Mouse (Mus musculus) left cerebral cortex, adult 2 months (tissue): ENCODE data around the gene Ifna11. TPM values are rescaled to one million over a fixed set of nuclear protein-coding genes. Genes with fewer than 3 reads are reported as not detected.
A peak's percentile ranks its signal among the peaks of the same experiment; 100 is the strongest.

Experiments used
- DNase-seq, 2 experiments: peaks; one replicate each; pipeline ENCODE4 v3.0.0; 2021 to 2022; ENCODE audit warnings: low spot score in 2 of 2, mixed read lengths in 1 of 2; ENCODE audit errors: extremely low spot score in 1 of 2
- H3K27ac ChIP-seq: fragments of 200-600 bp; 2 replicates; pipeline ENCODE4 v1.8.1; 2022
- H3K4me3 ChIP-seq: fragments of 200-600 bp; 2 replicates; pipeline ENCODE4 v1.8.1; 2022
- CTCF ChIP-seq: fragments of 200-600 bp; IDR thresholded peaks from 2 replicates; pipeline ENCODE4 v1.8.1; 2022; ENCODE audit warnings: antibody characterized with exemption, mild to moderate bottlenecking, moderate library complexity
- intact Hi-C: fragments of 180-260 bp; cut with DNase I; formaldehyde crosslinking; loops from one replicate; pipeline ENCODE4 v1.15.1; 2025
- total RNA-seq, 2 experiments: library from RNA; stranded (reverse); gene quantifications; 2 replicates each; pipeline ENCODE4 v1.2.3; 2021

Gene Ifna11
- total RNA-seq, 2 experiments from 2014 or later, result not detected

- no peak for TF ChIP-seq CTCF
Measured at GRCm38 (mm10) chr4:88863309-88863708, 43.5 kb downstream of the Ifna11 start.

GRCm38 (mm10) chr4:88864599-88864998, 44.8 kb downstream of the Ifna11 start:
- no peak overlapping the region for H3K27ac ChIP-seq
- intact Hi-C loops, result no loop called here
- TF ChIP-seq CTCF, result no peak
- no peak overlapping the region for H3K4me3 ChIP-seq
- no peak for DNase-seq

More at GRCm38 (mm10) chr4:88863309-88863708, 43.5 kb downstream of the Ifna11 start:
- Histone ChIP-seq H3K4me3 (no peak overlapping the region), H3K27ac (no peak overlapping the region)
- DNase-seq, result no peak
- intact Hi-C loops, result no loop called here

GRCm38 (mm10) chr4:88865011-88865569, 45.3 kb downstream of the Ifna11 start:
- intact Hi-C loops, result loop anchor here (5.0 kb wide), 1 partner anchor 662 kb away; no protein-coding TSS in a partner anchor
- no peak for TF ChIP-seq CTCF

GRCm38 (mm10) chr4:88867366-88867925, 47.7 kb downstream of the Ifna11 start:
- H3K4me3 ChIP-seq, result peak overlapping the region; percentile 50
- TF ChIP-seq CTCF, result peak; percentile 76
- intact Hi-C loops, result loop anchor here (5.0 kb wide), 1 partner anchor 660 kb away; no protein-coding TSS in a partner anchor

More at GRCm38 (mm10) chr4:88865011-88865569, 45.3 kb downstream of the Ifna11 start:
- DNase-seq, result no peak
- Histone ChIP-seq H3K27ac (no peak overlapping the region), H3K4me3 (no peak overlapping the region)

GRCm38 (mm10) chr4:88867926-88868911, 48.5 kb downstream of the Ifna11 start:
- intact Hi-C loops, result loop anchor here (5.0 kb wide), 1 partner anchor 659 kb away; no protein-coding TSS in a partner anchor
- DNase-seq, result peak in 1 of 2 experiments; percentile 28
- H3K27ac ChIP-seq, result no peak overlapping the region
- peak overlapping the region; percentile 50 for H3K4me3 ChIP-seq
- TF ChIP-seq CTCF, result no peak

More at GRCm38 (mm10) chr4:88867366-88867925, 47.7 kb downstream of the Ifna11 start:
- H3K27ac ChIP-seq, result no peak overlapping the region
- peak; percentile 68 to 84 for DNase-seq

Other genes with a start within 250 kb of the Ifna11 start
- not detected for gene Ifna14, start 248.2 kb upstream of the Ifna11 start, total RNA-seq
- gene Ifna9, start 227.6 kb upstream of the Ifna11 start, total RNA-seq, result not detected
- not detected for gene Ifna12, start 216.6 kb upstream of the Ifna11 start, total RNA-seq
- gene C87499, start 185.5 kb upstream of the Ifna11 start, total RNA-seq, result not detected
- gene Ifna13, start 175.5 kb upstream of the Ifna11 start, total RNA-seq, result not detected
- gene Ifna16, start 143.0 kb upstream of the Ifna11 start, total RNA-seq, result not detected
- gene Ifna2, start 136.0 kb upstream of the Ifna11 start, total RNA-seq, result not detected
- not detected for gene Ifnab, start 128.6 kb upstream of the Ifna11 start, total RNA-seq
- 1 to 10 TPM in 1 of 2 experiments, under 1 TPM in 1; 0.79 to 1.1 TPM for gene Gm26566, start 98.2 kb upstream of the Ifna11 start, total RNA-seq
- gene Klhl9, start 97.5 kb upstream of the Ifna11 start, total RNA-seq, result 10 to 100 TPM; 96.7 to 97.8 TPM
- gene Gm13271, start 65.1 kb upstream of the Ifna11 start, total RNA-seq, result not detected
- not detected for gene Gm13283, start 59.8 kb upstream of the Ifna11 start, total RNA-seq
- gene Gm13290, start 46.1 kb upstream of the Ifna11 start, total RNA-seq, result not detected
- gene Gm13289, start 43.0 kb upstream of the Ifna11 start, total RNA-seq, result not detected
- gene Gm13272, start 40.1 kb upstream of the Ifna11 start, total RNA-seq, result not detected
- gene Ifnz, start 37.8 kb upstream of the Ifna11 start, total RNA-seq, result not detected
- not detected for gene Gm13276, start 34.2 kb upstream of the Ifna11 start, total RNA-seq
- not detected for gene Gm13277, start 31.3 kb upstream of the Ifna11 start, total RNA-seq
- gene Gm13278, start 28.4 kb upstream of the Ifna11 start, total RNA-seq, result not detected
- not detected for gene Gm13275, start 25.5 kb upstream of the Ifna11 start, total RNA-seq
- gene Gm13279, start 22.6 kb upstream of the Ifna11 start, total RNA-seq, result not detected
- not detected for gene Gm13285, start 20.3 kb upstream of the Ifna11 start, total RNA-seq
- gene Gm13287, start 16.7 kb upstream of the Ifna11 start, total RNA-seq, result not detected
- not detected for gene Gm13288, start 14.4 kb upstream of the Ifna11 start, total RNA-seq
- gene Ifna7, start 3.7 kb upstream of the Ifna11 start, total RNA-seq, result not detected
- not detected for gene Ifna6, start 7.5 kb downstream of the Ifna11 start, total RNA-seq
- gene Ifna5, start 15.6 kb downstream of the Ifna11 start, total RNA-seq, result not detected
- gene Ifna4, start 21.9 kb downstream of the Ifna11 start, total RNA-seq, result not detected
- not detected for gene Ifna1, start 30.1 kb downstream of the Ifna11 start, total RNA-seq
- gene Ifne, start 60.2 kb downstream of the Ifna11 start, total RNA-seq, result not detected